Mouse (Mus musculus): Measurements from ENCODE around the gene Reck. TPM values are rescaled to one million over a fixed set of nuclear protein-coding genes. Genes with fewer than 3 reads are reported as not detected.
A peak's percentile ranks its signal among the peaks of the same experiment; 100 is the strongest.

The Reck gene
- polyA plus RNA-seq, 1 experiment: 0.12 TPM

DNA sequence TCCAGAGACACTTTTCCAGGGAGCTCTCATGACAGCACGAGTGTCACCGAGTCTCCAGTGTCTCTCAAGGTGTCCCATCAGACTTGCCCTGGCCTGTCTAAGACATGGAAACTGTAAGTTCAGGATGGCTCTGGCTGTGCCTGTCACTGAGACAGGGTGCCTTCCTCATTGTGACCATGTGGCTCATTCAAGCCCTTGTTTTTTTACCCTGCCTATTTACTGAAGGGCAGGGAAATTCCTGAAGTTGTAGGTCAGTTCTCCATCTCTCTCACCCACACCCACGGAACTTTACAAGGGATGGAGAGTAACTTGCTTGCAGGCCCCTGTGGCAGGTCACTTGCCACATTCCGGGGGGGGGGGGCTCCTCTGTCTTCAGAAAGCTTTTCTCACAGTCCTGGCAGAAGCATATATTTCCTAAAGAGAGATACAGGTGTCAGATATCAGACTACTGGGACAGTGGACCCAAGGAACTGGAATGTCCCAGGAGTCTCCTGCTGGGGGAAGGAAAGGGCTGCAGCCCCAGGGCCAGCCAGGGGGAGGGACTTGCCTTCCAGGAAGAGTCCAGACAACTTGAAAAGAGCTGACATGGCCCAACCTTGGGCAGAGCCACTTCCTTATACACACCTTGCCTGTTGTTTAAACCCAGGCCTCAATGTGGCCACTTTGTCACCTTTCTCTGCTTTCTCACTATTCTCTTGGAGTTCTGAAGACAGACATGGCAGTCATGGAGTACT, 89.8 kb downstream of the Reck start:
- Histone ChIP-seq H3K4me1 (ENCODE audit: control insufficient read depth, insufficient read depth, low read length) (peaks cover 50% of the 10 kb centered on the region), H3K4me3 (ENCODE audit: insufficient read depth, low read length) (no peak overlapping the region), H3K27ac (ENCODE audit: insufficient read depth, low read depth, low read length) (peak overlapping the region; percentile 61; the same call in 1 of the 2 replicates)
- TF ChIP-seq CTCF (IDR thresholded peaks at IDR 0.05; ENCODE audit: low read depth, low read length): no peak
- TF ChIP-seq POLR2A (IDR thresholded peaks at IDR 0.05; ENCODE audit: borderline replicate concordance, low read depth, low read length): no peak

DNA sequence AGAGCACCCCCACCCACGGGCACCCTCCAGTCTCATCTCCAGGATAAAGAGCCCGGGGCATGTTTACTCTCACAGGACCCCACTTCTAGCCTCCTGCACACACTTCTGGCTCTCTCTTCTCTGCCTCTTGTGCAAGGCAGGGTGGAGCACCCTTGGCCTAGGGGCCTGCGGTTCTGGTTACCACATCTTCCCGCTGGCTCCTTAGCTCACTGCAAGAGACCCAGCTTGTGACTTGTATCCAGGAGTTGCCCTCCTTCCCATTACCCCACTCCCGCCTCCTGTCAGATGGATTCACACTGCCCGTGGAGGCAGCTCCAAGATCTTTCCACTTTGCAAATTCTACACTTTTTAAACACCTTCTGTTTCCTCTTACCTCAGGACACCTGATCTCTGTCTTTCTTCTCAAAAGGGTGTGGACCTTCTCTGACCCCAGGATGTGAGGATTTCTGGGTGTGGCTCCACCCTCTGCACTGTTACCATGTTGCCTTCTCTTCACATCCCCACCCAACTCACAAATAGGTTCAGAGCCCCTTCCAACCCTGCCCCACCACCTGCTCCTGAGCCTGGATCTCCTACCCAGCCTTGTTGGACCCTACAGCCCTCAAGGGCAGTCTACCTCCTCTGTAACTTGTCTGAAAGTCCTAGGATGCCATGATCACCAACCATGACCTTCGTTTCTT, 90.7 kb downstream of the Reck start:
- H3K4me3 ChIP-seq (ENCODE audit: insufficient read depth, low read length): no peak overlapping the region
- H3K4me1 ChIP-seq (ENCODE audit: control insufficient read depth, insufficient read depth, low read length): peaks cover 43% of the 10 kb centered on the region
- H3K27ac ChIP-seq (ENCODE audit: insufficient read depth, low read depth, low read length): no peak overlapping the region
- TF ChIP-seq POLR2A (IDR thresholded peaks at IDR 0.05; ENCODE audit: borderline replicate concordance, low read depth, low read length): no peak
- no peak for TF ChIP-seq CTCF (IDR thresholded peaks at IDR 0.05; ENCODE audit: low read depth, low read length)

DNA sequence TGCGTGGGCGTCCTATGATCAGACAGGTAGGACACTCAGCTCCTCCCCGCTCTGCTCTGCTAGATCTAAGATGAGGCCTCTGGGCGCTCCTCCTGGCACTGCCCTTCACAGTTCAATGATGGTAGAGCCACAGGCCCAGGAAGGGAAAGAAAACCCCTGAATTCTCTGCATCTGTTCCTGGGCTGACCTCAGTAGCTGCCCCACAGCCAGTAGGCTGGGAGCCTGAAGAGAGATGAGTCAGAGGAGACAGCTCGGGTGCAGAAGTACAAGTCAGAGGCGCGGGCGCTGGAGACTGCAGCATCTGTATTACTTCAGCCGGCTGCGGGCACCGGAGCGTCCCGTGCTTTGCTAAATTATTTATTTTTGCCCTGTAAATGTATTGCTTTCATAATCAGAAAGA, 93.3 kb downstream of the Reck start:
- no peak overlapping the region for H3K27ac ChIP-seq (ENCODE audit: insufficient read depth, low read depth, low read length)
- peaks cover 53% of the 10 kb centered on the region for H3K4me1 ChIP-seq (ENCODE audit: control insufficient read depth, insufficient read depth, low read length)
- no peak overlapping the region for H3K4me3 ChIP-seq (ENCODE audit: insufficient read depth, low read length)
- no peak for TF ChIP-seq CTCF (IDR thresholded peaks at IDR 0.05; ENCODE audit: low read depth, low read length)

DNA sequence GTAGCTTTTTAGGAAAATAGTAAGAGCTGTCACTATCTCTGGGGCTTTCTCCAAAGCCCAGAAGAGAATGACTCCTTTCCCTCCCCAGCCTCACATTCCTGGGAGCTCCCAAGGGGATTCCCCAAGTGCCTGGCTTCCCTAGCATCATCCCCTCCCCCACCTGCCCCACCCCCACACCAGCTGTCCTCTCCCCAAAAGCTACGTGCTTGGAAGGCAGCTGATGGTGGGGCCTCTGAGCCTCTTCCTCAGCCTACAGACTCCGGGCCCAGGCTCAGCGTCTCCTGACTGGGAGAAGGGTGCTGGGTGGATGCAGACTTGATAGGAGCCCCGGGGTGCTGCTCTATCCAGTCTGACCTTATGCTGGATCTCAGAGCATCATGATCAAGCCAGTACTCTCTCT, 94.0 kb downstream of the Reck start:
- Histone ChIP-seq H3K4me3 (ENCODE audit: insufficient read depth, low read length) (no peak overlapping the region), H3K4me1 (ENCODE audit: control insufficient read depth, insufficient read depth, low read length) (peaks cover 53% of the 10 kb centered on the region), H3K27ac (ENCODE audit: insufficient read depth, low read depth, low read length) (no peak overlapping the region)
- TF ChIP-seq POLR2A (IDR thresholded peaks at IDR 0.05; ENCODE audit: borderline replicate concordance, low read depth, low read length) (no peak), CTCF (IDR thresholded peaks at IDR 0.05; ENCODE audit: low read depth, low read length) (no peak)

DNA sequence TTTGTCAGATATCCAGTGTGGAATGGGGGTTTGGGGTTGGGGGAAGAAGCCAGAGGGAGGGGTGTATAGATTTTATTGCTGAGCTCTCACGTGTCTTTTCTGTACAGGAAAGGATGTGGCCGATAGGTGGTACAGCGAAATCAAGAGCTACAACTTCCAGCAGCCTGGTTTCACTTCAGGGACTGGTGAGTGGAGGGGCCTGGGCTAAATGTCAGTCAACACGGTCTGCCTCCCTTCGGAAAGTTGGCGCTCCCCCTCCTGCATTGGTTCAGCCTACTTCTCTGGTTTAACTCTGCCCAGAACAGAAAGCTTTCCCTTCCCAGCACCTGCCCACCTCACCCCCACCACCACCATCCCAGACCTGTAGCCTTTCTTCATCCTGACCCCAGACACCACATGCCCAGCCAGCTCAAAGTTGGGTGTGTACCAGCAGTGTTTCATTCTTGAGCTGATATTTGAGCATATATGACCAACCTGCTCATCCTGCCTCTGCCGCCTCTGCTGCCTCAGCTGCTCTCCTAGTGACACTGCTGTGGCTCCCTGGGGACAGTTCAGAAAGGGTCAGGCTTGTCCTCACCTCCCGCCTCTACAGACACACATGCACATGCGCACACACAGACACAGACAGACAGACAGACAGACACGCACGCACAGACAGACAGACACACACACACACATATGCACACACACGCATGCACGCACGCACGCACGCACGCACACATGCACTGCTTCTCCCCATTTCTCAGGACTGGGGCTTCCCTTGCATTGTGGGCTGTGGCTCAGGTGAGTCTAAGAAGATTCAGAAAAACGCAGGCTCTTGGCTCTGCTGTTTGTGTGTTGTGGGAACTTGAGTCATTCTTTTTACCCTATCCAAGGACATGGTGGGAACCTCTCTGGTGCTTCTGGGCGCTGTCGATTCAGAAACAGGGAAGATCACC, 95.3 kb downstream of the Reck start:
- no peak overlapping the region for H3K27ac ChIP-seq (ENCODE audit: insufficient read depth, low read depth, low read length)
- H3K4me3 ChIP-seq (ENCODE audit: insufficient read depth, low read length): no peak overlapping the region
- TF ChIP-seq POLR2A (IDR thresholded peaks at IDR 0.05; ENCODE audit: borderline replicate concordance, low read depth, low read length) (no peak), CTCF (IDR thresholded peaks at IDR 0.05; ENCODE audit: low read depth, low read length) (no peak)
- peaks cover 52% of the 10 kb centered on the region for H3K4me1 ChIP-seq (ENCODE audit: control insufficient read depth, insufficient read depth, low read length)

DNA sequence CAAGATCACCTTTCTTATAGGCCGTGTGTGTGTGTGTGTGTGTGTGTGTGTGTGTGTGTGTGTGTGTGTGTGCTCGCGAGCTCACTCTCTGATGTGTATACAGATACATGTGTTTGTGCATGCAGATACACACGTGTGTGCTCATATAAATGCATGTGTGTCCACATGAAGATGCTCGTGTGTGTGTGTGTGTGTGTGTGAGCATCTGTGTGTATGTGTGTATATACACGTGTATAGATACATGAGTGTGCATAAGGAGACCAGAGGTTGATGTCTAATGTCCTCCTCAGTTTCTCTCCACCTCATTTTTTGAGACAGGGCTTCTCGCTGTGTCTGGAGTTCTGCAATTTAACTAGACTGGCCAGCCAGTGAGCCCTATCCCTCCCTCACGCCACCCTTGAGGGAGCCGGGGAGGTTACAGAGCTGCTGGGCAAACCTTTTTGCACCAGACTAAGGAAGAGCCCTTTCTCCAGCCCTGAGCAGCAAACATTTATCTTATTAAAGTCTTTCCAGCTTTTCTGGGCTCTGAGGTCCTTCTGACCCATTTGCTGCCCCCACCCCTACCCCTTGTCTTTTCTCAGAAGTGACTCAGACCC, 96.3 kb downstream of the Reck start:
- H3K4me1 ChIP-seq (ENCODE audit: control insufficient read depth, insufficient read depth, low read length): peaks cover 51% of the 10 kb centered on the region
- peak overlapping the region; percentile 52 for H3K27ac ChIP-seq (ENCODE audit: insufficient read depth, low read depth, low read length)
- peak overlapping the region; percentile 23; the same call in 1 of the 2 replicates for H3K4me3 ChIP-seq (ENCODE audit: insufficient read depth, low read length)
- no peak for TF ChIP-seq CTCF (IDR thresholded peaks at IDR 0.05; ENCODE audit: low read depth, low read length)

DNA sequence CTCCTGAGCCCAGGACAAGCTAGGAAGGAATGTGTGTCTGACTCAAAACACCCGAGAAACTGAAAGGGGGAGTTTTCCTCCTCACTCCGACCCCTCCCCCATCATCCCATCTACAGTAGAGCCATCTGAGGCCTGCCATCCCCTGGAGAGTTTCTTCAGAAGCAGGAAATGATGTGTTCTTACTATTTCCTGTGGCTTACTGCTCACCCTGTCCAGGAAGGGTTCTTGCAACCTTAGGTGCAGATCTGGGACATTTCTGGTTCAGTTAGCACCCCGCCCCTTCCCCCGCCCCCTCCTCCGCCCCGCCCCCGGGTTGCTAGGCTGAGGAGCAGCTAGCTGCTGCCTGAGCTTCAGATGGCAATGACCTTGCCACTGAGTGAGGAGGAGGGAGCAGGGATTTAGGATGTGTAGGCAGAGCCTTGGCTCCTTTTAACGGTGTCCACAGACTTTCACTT, 96.8 kb downstream of the Reck start:
- TF ChIP-seq POLR2A (IDR thresholded peaks at IDR 0.05; ENCODE audit: borderline replicate concordance, low read depth, low read length): no peak
- no peak for TF ChIP-seq CTCF (IDR thresholded peaks at IDR 0.05; ENCODE audit: low read depth, low read length)
- peak overlapping the region; percentile 52 for H3K27ac ChIP-seq (ENCODE audit: insufficient read depth, low read depth, low read length)
- H3K4me3 ChIP-seq (ENCODE audit: insufficient read depth, low read length): peak overlapping the region; percentile 23; the same call in 1 of the 2 replicates
- H3K4me1 ChIP-seq (ENCODE audit: control insufficient read depth, insufficient read depth, low read length): peaks cover 50% of the 10 kb centered on the region

DNA sequence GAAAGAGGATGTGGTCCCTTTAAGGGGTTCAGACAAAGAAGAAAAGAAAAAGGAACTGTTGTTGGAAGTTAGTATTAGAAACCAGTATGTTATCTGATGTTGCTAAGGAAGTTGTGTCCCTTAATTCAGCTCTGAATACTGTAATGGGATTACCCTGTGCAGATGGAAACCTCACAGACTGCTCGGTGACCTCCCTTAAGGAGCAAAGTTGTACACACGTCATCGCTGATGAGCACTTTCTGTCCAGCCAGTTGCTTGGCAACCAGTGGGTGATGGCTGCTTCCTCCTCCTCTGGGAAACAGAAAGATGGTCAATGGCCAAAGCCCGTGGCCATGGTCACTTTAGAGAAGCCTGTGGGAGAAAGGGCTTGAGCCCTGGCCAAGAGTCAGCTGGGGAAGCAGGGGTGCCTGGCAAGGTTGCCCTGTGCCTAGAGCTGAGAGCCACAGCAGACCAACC, 98.2 kb downstream of the Reck start:
- Histone ChIP-seq H3K4me3 (ENCODE audit: insufficient read depth, low read length) (no peak overlapping the region), H3K4me1 (ENCODE audit: control insufficient read depth, insufficient read depth, low read length) (peaks cover 45% of the 10 kb centered on the region), H3K27ac (ENCODE audit: insufficient read depth, low read depth, low read length) (peak overlapping the region; percentile 57)
- TF ChIP-seq CTCF (IDR thresholded peaks at IDR 0.05; ENCODE audit: low read depth, low read length): no peak
- no peak for TF ChIP-seq POLR2A (IDR thresholded peaks at IDR 0.05; ENCODE audit: borderline replicate concordance, low read depth, low read length)

DNA sequence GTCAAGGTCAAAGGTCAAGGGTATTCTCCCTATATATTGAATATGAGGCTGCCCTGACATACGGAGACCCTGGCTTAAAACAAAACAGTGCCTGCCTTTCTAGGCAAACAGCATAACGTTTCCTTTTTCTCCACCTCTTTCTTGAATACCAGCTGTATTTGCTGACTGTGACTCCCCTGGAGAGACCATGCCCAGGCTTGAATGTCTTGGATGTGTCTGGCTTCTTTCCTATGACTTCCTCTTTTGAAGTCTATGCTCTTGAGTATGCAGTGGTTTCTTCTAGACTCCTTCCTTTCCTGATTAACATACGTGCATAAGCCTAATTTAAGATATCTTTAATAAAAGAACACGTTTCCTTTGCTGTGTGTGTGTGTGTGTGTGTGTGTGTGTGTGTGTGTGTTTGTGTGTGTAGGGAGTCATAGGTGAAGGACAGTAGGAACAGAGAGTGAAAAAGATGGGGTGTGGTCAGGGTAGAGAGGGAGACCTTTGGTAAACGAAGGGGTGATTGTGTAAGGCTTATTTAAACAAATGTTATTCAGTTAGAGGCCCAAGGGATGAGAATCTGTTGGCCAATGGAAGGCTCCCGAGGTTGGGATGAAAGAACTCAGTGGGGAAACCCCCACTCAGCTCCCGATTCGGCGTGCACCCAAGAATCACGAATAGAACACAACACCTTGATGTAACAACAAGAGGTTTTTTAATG, 99.7 kb downstream of the Reck start:
- Histone ChIP-seq H3K4me3 (ENCODE audit: insufficient read depth, low read length) (no peak overlapping the region), H3K4me1 (ENCODE audit: control insufficient read depth, insufficient read depth, low read length) (peaks cover 40% of the 10 kb centered on the region), H3K27ac (ENCODE audit: insufficient read depth, low read depth, low read length) (peak overlapping the region; percentile 66)
- TF ChIP-seq POLR2A (IDR thresholded peaks at IDR 0.05; ENCODE audit: borderline replicate concordance, low read depth, low read length): no peak
- no peak for TF ChIP-seq CTCF (IDR thresholded peaks at IDR 0.05; ENCODE audit: low read depth, low read length)

All from bone marrow macrophage, adult 2 months (primary cell).